Comparison of ENCODE assay signal across 7 mouse cellular contexts in genomic region chr6:118593377-118594061, GRCm38 (mm10). TPM values are rescaled to one million over a fixed set of nuclear protein-coding genes. Genes with fewer than 3 reads are reported as not detected.
A peak's percentile ranks its signal among the peaks of the same experiment; 100 is the strongest.
DNase-seq lines count a peak whose midpoint lies in the region; ATAC-seq and TF ChIP-seq lines count a peak whose summit lies in the region.

No protein-coding gene starts in this region.

- peak overlapping the region; percentile 37 for H3K4me3 ChIP-seq in forebrain, embryonic 15.5 days
- H3K4me3 ChIP-seq in kidney, postnatal 0 days (replicated peaks; ENCODE audit: low read depth, low read length): peak overlapping the region; percentile 43
- H3K4me3 ChIP-seq in stomach, postnatal 0 days (ENCODE audit: low read depth, low read length): peak overlapping the region; percentile 39

- peak; percentile 41 to 44 for DNase-seq in B cell, adult 2 months
- DNase-seq in ES-CJ7 (ENCODE audit: low read depth, low spot score): peak; percentile 81
- peak; percentile 35 for DNase-seq in kidney, postnatal 0 days (ENCODE audit: low spot score)
- peak; percentile 26 for DNase-seq in lung, postnatal 25 days (ENCODE audit: low spot score)
- DNase-seq in stomach, postnatal 0 days (ENCODE audit: low spot score): peak; percentile 61
- no peak for DNase-seq in right cerebral cortex, postnatal 4 days

- ATAC-seq in forebrain, embryonic 15.5 days (replicated peaks): peak; percentile 60
- ATAC-seq in kidney, postnatal 0 days (replicated peaks; ENCODE audit: low FRiP score, low read depth): peak; percentile 73
- peak; percentile 75 for ATAC-seq in stomach, postnatal 0 days (ENCODE audit: low FRiP score, low TSS enrichment)

- TF ChIP-seq CTCF in kidney, postnatal 0 days (IDR thresholded peaks at IDR 0.05; ENCODE audit: low read depth): peak; percentile 24; the same call in 1 of the 2 replicates
- TF ChIP-seq CTCF in stomach, postnatal 0 days (IDR thresholded peaks at IDR 0.05; ENCODE audit: low read depth): peak; percentile 46

- H3K9me3 ChIP-seq in forebrain, embryonic 15.5 days: no peaks in the 10 kb centered on the region
- no peaks in the 10 kb centered on the region for H3K9me3 ChIP-seq in kidney, postnatal 0 days (replicated peaks; ENCODE audit: low read length)
- H3K9me3 ChIP-seq in stomach, postnatal 0 days (ENCODE audit: control insufficient read depth, low read length): no peaks in the 10 kb centered on the region

- H3K4me1 ChIP-seq in forebrain, embryonic 15.5 days: peaks cover 22% of the 10 kb centered on the region
- no peaks in the 10 kb centered on the region for H3K4me1 ChIP-seq in kidney, postnatal 0 days (replicated peaks; ENCODE audit: insufficient read depth, low read length)
- no peaks in the 10 kb centered on the region for H3K4me1 ChIP-seq in stomach, postnatal 0 days (replicated peaks; ENCODE audit: control insufficient read depth, insufficient read depth)

- H3K27ac ChIP-seq in forebrain, embryonic 15.5 days (replicated peaks): no peak overlapping the region
- H3K27ac ChIP-seq in kidney, postnatal 0 days: no peak overlapping the region
- H3K27ac ChIP-seq in stomach, postnatal 0 days (replicated peaks): no peak overlapping the region

- peak overlapping the region; percentile 68 for H3K4me2 ChIP-seq in forebrain, embryonic 15.5 days (replicated peaks)
- H3K4me2 ChIP-seq in kidney, postnatal 0 days (ENCODE audit: low read length): peak overlapping the region; percentile 82
- H3K4me2 ChIP-seq in stomach, postnatal 0 days (replicated peaks; ENCODE audit: low read depth): peak overlapping the region; percentile 52

- peak overlapping the region; percentile 18; the same call in 1 of the 2 replicates for H3K9ac ChIP-seq in forebrain, embryonic 15.5 days (replicated peaks)
- H3K9ac ChIP-seq in kidney, postnatal 0 days (ENCODE audit: low read depth, low read length): peak overlapping the region; percentile 43
- H3K9ac ChIP-seq in stomach, postnatal 0 days (ENCODE audit: low read length): peak overlapping the region; percentile 8; the same call in 1 of the 2 replicates

- H3K36me3 ChIP-seq in forebrain, embryonic 15.5 days: peaks cover 6% of the 10 kb centered on the region; the same call in 1 of the 2 replicates
- no peaks in the 10 kb centered on the region for H3K36me3 ChIP-seq in kidney, postnatal 0 days (ENCODE audit: insufficient read depth, low read length)
- H3K36me3 ChIP-seq in stomach, postnatal 0 days (ENCODE audit: control insufficient read depth, insufficient read depth, low read length): no peaks in the 10 kb centered on the region

- WGBS in forebrain, embryonic 15.5 days: 2% methylated on average over 34 of the region's 34 CpGs
- WGBS in kidney, postnatal 0 days: 6% methylated on average over 34 of the region's 34 CpGs
- WGBS in stomach, postnatal 0 days: 12% methylated on average over 34 of the region's 34 CpGs

- TF ChIP-seq EP300 in stomach, postnatal 0 days (optimal IDR thresholded peaks at IDR 0.05): no peak

- 0 out of 2 replicates have a peak, but pooled peaks cover 3% of the 10 kb centered on the region for H3K27me3 ChIP-seq in forebrain, embryonic 15.5 days
- no peaks in the 10 kb centered on the region for H3K27me3 ChIP-seq in kidney, postnatal 0 days (ENCODE audit: insufficient read depth, low read length)
- no peaks in the 10 kb centered on the region for H3K27me3 ChIP-seq in stomach, postnatal 0 days (ENCODE audit: control insufficient read depth, insufficient read depth, low read length)

RNA-seq across cellular contexts. Expression of gene Ankrd26, which starts 31.5 kb away (rescaled TPM):
- 20.3 and 25.2 TPM in 2 replicates for polyA plus RNA-seq in forebrain, embryonic 15.5 days (2015; fragmentation: Nextera tagmentation; extraction: Ambion mirVana)
- 11.1 and 13.1 TPM in 2 replicates for polyA plus RNA-seq in kidney, postnatal 0 days (2015; fragmentation: Nextera tagmentation; extraction: Ambion mirVana)
- polyA plus RNA-seq in stomach, postnatal 0 days (2015; fragmentation: Nextera tagmentation; extraction: Ambion mirVana): 3.9 and 4.4 TPM in 2 replicates
